Mouse (Mus musculus) B cell, adult 62 days (primary cell): ENCODE data around the gene Acat2. TPM values are rescaled to one million over a fixed set of nuclear protein-coding genes. Genes with fewer than 3 reads are reported as not detected.

Experiments
- total RNA-seq: library from RNA; stranded (reverse); gene quantifications from 4 replicates; pipeline ENCODE4 v1.2.4, GENCODE M21; 2023

The Acat2 gene
- total RNA-seq = 15.6 to 22.5 TPM (median 18.0 TPM) in 4 replicates

GRCm38 (mm10) chr17:12960331-12960873 lies at the start of gene Acat2:
TSS of gene Acat2 (minus strand) at chr17:12960747.

GRCm38 (mm10) chr17:13006546-13006945 lies 46.0 kb upstream of the Acat2 start, which contains the start of gene Sod2:
TSS of gene Sod2 (plus strand) at chr17:13006846.

GRCm38 (mm10) chr17:12994069-12994468 lies 33.5 kb upstream of the Acat2 start, which contains the start of gene Wtap:
TSS of gene Wtap (minus strand) at chr17:12994169.

GRCm38 (mm10) chr17:12940151-12940805 lies 20.3 kb downstream of the Acat2 start, which contains the start of gene Acat3:
TSS of gene Acat3 (minus strand) at chr17:12940600.

GRCm38 (mm10) chr17:12915881-12916583 lies 44.5 kb downstream of the Acat2 start, which contains the start of gene Mrpl18:
TSS of gene Mrpl18 (minus strand) at chr17:12916345.

GRCm38 (mm10) chr17:12915488-12915880 lies 45.1 kb downstream of the Acat2 start, which contains the start of gene Tcp1:
TSS of gene Tcp1 (plus strand) at chr17:12915701.

GRCm38 (mm10) chr17:12909361-12910280 lies 50.9 kb downstream of the Acat2 start, which contains the start of gene Pnldc1:
TSS of gene Pnldc1 (minus strand) at chr17:12910230.

Other genes with a start within 250 kb of the Acat2 start
- 9.4 to 12.3 TPM (median 11.5 TPM) in 4 replicates for gene Igf2r, start 191.1 kb downstream of the Acat2 start, total RNA-seq
- not detected in 4 replicates for gene Mas1, start 92.6 kb downstream of the Acat2 start, total RNA-seq
- not detected in 4 replicates for gene Mrgprh, start 84.7 kb downstream of the Acat2 start, total RNA-seq
- gene Pnldc1, start 50.5 kb downstream of the Acat2 start, total RNA-seq = 0.70 to 1.6 TPM (median 1.3 TPM) in 4 replicates
- 236 to 273 TPM (median 245 TPM) in 4 replicates for gene Tcp1, start 45.0 kb downstream of the Acat2 start, total RNA-seq
- 29.7 to 49.5 TPM (median 37.6 TPM) in 4 replicates for gene Mrpl18, start 44.4 kb downstream of the Acat2 start, total RNA-seq
- 1.3 TPM in 1 of 4 replicates, not detected in the others for gene Acat3, start 20.1 kb downstream of the Acat2 start, total RNA-seq
- 93.0 to 106 TPM (median 98.7 TPM) in 4 replicates for gene Wtap, start 33.4 kb upstream of the Acat2 start, total RNA-seq
- 86.1 to 99.6 TPM (median 91.6 TPM) in 4 replicates for gene Sod2, start 46.1 kb upstream of the Acat2 start, total RNA-seq
- gene Gpr31b, start 91.5 kb upstream of the Acat2 start, total RNA-seq = 0.46 TPM in 1 of 4 replicates, not detected in the others
- gene Tcp10b, start 100.4 kb upstream of the Acat2 start, total RNA-seq = not detected in 4 replicates
- 0.37 to 0.72 TPM (median 0.56 TPM) in 4 replicates for gene Unc93a, start 171.1 kb upstream of the Acat2 start, total RNA-seq